Mouse (Mus musculus) ES-CJ7 (cell line): Measurements from ENCODE around the gene Paf1.

ENCODE experiments used
- DNase-seq: peaks from one replicate; pipeline ENCODE4 v3.0.0; 2011; ENCODE audit warnings: low read depth, low spot score

The Paf1 gene

DNA sequence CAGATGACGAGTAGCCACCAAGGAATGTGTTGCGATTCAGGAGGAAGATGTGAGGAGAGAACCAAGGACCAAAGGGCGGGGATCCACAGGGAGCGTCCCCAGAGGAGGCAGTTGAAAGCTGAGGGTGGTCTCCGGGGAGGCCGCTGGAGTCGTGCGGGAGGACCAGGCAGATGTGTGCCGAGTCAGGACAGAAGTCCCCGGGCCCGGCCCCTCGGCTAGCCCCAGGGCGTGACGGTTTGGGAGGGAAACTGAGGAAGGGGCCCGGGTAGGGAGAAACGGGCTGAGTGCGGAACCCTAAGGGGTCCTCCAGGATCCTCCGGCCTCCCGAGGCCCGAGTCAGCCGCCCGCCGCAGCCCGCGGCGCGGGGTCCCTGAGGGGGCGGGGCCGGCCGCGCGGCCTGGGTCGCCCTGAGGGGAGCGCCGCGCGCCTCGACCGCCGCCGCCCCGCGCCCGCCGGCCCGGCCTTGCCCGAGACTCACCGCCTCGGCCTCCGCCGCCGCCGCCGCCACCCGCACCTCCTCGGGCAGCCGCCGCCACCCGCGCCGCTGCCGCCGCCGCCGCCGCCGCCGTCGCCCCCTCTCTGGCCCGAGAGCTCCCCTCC, 43.0 kb downstream of the Paf1 start:
- DNase-seq, result no peak

DNA sequence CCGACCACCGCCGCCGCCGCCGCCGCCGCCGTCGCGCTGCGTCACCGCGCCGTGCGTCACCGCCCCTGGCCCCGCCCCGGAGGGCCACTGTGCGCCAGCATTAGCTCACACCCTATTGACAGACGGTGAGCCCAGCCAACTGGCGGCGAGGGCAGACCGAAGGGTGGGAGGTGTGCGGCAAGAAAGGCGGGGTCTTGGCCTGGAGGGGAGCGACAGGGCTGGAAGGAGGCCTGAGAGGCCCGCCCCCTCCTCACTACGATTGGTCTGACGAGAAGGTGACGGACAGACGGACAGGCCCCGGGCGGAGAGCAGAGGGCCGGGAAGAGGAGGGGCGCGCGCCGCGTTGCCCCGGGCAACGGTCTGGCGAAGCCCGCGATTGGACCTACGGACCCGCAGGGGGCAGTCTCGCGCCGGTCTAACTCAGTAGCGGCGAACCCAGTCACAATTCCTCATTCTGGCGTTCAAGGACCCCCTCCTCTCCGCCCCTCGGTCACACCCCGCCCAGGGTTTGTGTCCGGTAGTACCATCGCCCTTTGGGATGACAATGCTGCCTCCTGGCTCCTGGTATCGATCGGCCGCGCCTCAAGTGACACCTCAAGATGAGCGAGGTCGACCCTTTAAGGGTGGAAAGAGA, 43.6 kb downstream of the Paf1 start:
- DNase-seq, result peak; percentile 100

DNA sequence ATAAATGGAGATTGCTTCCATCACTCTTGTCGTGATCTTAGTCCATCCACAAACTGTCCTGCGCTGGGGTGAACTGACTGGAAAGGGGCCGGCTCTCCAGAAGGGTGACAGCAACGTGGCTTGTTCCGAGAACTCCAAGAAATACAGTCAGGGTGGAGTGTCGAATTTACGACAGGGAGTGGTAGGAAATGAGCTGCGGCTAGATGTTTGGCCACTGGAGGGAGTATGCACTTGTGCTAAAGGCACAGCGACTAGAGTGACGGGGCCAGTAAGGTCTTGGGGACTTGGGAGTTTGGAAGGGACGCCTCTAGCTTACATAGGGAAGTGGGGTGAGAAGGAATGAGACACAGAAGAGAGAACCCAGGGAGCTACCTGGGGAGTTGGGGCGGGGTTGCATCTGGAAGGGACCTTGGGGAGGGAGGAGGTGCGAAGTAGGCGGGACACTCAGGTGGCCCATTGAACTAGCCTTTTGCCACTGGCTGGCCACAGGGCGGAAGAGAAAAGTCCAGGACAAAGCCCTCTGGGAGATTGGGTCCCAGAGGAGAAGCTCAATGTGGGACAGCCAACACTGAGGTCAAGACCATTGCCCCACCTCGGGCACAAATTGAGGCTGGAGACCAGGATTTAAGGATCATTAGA, 44.3 kb downstream of the Paf1 start, which contains the start of gene Gmfg:
TSS of gene Gmfg (plus strand) at position 516 of the 639 bp plus-strand sequence.
- peak; percentile 96 for DNase-seq

DNA sequence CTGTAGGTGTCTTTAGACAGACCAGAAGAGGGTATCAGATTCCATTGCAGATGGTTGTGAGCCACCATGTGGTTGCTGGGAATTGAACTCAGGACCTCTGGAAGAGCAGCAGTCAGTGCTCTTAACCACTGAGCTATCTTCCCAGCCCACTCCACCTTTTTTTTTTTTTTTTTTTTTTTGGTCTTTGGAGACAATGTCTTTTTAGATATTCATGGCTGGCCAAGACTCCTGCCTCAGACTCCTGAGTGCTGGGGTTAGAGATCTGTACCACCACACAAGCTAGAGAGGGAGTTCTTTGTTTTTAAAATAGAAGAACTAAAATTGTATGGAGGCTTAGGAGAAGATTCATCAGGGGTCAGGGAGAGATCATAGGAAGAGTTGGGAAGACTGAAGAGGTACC, 45.2 kb downstream of the Paf1 start:
- no peak for DNase-seq

DNA sequence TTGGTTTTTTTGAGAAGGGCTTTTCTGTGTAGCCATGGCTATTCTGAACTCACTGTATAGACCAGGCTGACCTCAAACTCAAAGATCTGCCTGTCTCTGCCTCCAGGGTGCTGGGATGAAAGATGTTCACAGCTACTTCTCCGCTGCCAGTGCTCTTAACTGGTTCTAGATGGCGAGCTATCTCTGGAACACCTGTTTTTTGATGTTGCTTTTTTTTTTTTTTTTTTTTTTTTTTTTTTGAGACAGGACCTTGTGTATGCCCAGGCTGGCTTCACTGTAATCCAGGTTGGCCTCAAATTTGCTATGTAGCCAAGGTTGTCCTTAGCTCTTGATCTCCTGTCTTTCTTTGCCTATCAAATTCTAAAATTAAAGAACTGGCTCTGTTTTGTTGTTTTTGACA, 46.0 kb downstream of the Paf1 start:
- DNase-seq, result no peak

DNA sequence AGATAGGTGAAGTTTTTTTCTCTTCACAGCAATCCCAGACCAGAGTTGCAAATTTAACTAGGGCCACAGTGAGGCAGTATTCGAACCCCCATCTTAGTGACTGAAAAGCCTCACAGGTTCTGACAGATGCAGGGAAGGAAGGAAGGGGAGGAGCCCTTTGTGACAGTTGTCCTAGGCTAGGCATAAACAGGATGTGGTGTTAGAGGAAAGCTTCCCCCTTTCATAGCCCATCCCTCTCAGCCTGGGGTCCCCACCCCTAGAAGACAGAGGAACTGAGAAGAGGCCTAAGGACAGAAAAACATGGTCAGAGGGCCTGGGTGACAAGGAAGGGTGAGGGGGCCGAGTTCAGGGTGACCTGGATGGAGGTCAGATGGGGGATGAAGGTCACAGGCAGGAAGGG, 48.0 kb downstream of the Paf1 start:
- DNase-seq, result peak; percentile 89

DNA sequence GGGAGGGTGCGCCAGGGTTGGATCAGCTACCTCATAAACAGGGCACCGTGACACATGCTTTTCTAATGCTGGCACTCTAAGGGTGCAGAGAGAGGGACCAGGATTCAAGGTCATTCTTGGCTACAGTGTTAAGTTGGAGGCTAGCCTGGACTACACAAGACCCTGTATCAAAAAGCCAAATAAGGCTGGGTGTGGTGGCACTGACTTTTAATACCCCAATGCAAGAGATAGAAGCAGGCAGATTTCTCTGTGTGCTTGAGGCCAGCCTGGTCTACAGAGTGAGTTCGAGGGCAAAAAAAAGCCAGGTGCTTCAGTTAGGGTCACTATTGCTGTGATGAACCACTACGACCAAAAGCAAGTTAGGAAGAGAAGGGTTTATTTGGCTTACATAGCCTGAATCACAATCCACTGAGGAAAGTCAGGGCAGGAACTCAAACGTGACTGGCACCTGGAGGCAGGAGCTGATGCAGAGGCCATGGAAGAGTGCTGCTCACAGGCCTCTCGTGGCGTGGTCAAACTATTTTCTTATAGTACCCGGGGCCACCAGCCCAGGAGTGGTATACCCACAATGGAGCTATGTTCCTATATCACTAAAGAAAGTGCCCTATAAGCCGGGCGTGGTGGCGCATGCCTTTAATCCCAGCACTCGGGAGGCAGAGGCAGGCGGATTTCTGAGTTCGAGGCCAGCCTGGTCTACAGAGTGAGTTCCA, 49.2 kb downstream of the Paf1 start:
- no peak for DNase-seq

DNA sequence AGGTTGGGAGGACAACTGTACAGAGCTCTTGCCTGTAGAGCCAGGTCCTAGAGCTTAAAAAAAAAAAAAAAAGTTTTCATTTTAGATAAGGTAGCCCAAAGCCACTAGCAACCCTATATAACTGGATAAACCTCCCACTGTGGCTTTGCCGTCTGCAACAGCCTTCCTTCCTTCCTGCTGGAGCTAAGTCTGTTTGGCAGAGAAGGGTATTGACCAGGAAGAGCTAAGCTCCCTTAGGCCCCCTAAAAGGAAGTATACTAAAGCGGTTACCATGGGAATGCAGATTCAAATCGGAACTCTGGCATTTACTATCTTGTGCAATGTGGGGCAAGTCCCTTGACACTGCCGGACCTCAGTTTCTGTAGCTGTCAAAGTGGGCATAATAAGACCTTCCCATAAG, 49.9 kb downstream of the Paf1 start:
- DNase-seq, result no peak

DNA sequence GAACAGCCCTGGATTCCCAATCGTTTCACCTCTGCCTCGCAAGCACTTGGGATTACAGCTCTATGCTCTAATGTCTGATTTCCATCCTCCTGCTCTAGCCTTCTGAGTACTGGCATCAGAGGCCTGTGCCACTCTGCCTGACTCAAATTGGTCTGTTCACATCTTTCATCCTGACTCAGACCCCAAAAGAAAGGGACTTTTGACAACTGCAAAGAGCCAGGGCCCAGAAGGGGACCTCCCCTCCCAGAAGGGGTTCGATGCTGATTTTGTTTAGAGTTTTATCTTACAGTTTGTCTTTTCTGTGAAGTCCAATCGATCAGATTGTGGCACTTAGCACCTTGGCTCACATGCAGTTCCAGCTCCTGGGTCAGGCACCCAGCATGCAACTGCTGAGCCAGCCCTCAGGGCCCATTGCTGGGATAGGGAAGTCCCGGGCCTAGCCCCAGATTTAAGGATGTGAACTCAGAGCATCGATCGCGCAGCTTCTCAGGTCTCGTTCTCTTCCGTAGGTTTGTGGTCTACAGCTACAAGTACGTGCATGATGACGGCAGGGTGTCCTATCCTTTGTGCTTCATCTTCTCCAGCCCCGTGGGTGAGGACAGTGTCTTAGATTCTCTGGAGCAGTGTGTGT, 51.7 kb downstream of the Paf1 start:
- DNase-seq, result no peak

DNA sequence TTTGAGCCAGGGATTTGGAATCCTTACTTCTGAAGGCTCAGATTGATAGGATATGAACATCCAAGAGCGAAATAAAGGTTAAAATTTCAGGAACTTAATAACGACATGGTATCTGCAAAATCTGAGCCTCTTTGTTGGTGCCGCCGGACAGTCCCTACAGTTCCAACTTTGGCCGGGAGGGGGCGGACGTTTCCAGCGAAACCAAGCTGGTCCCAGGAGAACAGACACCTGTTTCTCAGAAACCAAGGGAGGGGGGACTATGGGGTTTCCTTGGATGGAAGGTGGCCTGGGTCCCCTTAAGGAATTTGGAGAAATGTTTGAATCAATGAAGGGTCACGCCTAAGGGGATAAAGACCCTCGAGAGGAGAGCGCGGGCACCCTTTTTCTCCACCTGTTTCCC, 53.7 kb downstream of the Paf1 start:
- peak; percentile 72 for DNase-seq

DNA sequence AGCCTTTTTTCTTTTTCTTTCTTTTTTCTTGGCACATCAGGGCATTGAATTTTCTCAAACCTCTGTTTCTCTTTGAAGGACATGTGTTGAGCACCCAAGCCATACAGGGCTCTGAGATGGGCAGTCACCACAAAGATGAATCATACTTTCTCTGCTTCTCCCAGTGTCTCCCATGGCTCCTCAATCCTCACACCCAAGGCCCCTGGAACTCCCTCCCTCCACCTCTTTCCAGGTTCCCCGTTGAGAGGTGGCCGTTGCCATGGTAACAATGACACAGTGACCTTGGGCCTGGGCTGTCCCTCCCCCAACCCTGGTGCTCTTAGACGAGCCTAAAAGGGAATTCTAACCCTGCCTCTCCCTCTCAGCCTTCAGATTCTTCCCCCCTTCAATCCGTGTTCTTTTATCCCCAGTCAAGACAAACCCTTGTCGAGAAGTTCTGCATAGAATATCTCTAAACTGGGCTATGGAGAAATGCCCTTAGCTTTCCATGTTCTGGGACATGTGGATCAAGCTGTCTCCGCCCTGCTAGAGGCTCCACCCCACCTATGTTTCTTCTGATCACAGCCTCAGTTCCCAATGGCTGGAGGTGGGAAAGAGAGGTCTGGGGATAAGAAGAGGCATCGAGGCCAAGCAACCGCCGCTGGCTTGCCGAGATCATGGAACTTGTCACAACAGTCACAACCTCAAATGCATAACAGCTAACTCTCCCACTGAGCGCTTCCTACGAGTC, 54.5 kb downstream of the Paf1 start:
- peak; percentile 94 for DNase-seq

DNA sequence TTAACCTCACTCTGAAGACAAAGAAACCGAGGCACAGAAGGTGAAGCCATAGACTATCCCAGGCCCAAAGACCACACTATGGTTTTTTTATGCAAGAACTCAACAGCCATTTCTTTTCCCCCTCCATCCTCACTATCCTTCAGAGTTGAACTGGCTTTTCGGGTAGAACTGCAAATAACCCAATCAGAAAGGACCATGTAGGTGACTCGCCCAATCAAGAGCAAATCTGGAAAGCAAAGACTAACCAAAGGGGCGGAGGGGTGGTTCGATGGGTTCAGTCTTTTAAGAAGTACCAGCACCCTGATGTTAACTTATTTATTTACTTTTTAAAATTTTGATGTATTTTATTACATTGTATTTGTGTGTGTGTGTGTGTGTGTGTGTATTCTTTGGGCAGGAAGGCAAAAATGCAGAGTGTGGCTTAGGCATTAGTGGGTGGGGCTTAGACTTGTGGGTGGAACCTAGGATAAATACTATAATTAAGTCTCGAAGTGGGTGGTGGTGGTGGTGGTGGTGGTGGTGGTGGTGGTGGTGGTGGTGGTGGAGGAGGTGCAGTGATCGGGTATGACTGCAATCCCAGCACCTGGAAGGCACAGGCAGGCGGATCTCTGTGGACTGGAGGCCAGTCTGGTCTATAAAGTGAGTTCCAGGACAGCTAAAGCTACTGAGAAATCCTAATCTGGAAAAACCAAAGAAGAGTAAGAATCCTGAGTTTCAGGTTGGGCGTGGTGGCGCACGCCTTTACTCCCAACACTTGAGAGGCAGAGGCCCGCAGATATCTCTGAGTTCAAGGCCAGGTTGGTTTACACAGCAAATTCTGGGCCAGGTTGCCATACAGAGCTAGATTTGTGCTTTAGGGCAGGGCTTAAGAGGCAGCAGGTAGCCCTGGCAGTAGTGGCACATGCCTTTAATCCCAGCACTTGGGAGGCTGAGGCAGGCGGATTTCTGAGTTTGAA, 55.4 kb downstream of the Paf1 start:
- peak; percentile 86 for DNase-seq
